Mouse (Mus musculus) left cerebral cortex, adult 8-10 months (tissue): ENCODE measurements around the gene Zfand3. TPM values are rescaled to one million over a fixed set of nuclear protein-coding genes. Genes with fewer than 3 reads are reported as not detected.

Experiments
- total RNA-seq, 4 experiments: library from RNA; stranded (reverse); gene quantifications; 2 replicates each; pipeline ENCODE4 v1.2.4; 2022

The Zfand3 gene
- total RNA-seq, 4 experiments from 2014 or later: 96.1 to 103 (median 100) TPM

Other genes with a start within 250 kb of the Zfand3 start
- 10 to 100 TPM; 17.9 to 32.2 (median 20.4) TPM for gene Mdga1, start 34.6 kb upstream of the Zfand3 start, total RNA-seq